Mouse (Mus musculus) mammary gland, adult 2 months (tissue): Measurements from ENCODE around the gene Gm6803. TPM values are rescaled to one million over a fixed set of nuclear protein-coding genes. Genes with fewer than 3 reads are reported as not detected.

Source experiments
- polyA plus RNA-seq: library from polyadenylated mRNA; depleted of rRNA; stranded (reverse); fragments of >200 nt; gene quantifications from 2 replicates; pipeline ENCODE4 v1.2.3, GENCODE M21; 2012; ENCODE audit warnings: low replicate concordance; rRNA removed

Gene Gm6803
- polyA plus RNA-seq = not detected in 2 replicates

GRCm38 (mm10) chr12:88018671-88019070, at the start of gene Gm6803:
TSS of gene Gm6803 (minus strand) at chr12:88018771.

GRCm38 (mm10) chr12:88026704-88027103, 8.1 kb upstream of the Gm6803 start, which contains the start of gene Gm2056:
TSS of gene Gm2056 (plus strand) at chr12:88027004.

DNA sequence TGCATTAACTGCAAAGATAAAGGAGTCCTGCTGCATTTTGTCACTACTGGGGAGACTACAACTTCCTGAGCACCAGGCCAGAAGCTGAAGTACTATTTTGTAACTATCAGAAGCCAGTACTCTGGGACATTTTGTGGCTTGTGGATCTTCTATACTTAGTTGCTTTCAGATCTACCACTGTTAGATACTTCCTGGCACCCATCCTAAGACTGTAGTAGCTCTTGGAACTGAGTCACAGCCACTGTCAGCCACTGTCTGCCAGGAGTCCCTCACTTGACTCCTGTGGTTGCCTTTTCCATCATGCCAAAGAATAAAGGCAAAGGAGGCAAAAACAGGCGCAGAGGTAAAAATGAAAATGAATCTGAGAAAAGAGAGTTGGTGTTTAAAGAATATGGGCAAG, 7.0 kb downstream of the Gm6803 start, which contains the start of gene Gm2075:
Gm2075 (plus strand) TSS at position 301 of the 400 bp plus-strand sequence.

Other genes with a start within 250 kb of the Gm6803 start
- not detected in 2 replicates for gene Gm21319, start 243.0 kb downstream of the Gm6803 start, polyA plus RNA-seq
- gene Gm21936, start 223.3 kb downstream of the Gm6803 start, polyA plus RNA-seq = not detected in 2 replicates
- gene BB287469, start 202.2 kb downstream of the Gm6803 start, polyA plus RNA-seq = not detected in 2 replicates
- gene Gm2001, start 176.4 kb downstream of the Gm6803 start, polyA plus RNA-seq = not detected in 2 replicates
- not detected in 2 replicates for gene Gm2016, start 144.7 kb downstream of the Gm6803 start, polyA plus RNA-seq
- gene Gm2022, start 123.4 kb downstream of the Gm6803 start, polyA plus RNA-seq = not detected in 2 replicates
- not detected in 2 replicates for gene Gm2035, start 98.9 kb downstream of the Gm6803 start, polyA plus RNA-seq
- gene Gm2042, start 64.7 kb downstream of the Gm6803 start, polyA plus RNA-seq = not detected in 2 replicates
- gene Gm2075, start 6.9 kb downstream of the Gm6803 start, polyA plus RNA-seq = not detected in 2 replicates
- gene Gm2056, start 8.2 kb upstream of the Gm6803 start, polyA plus RNA-seq = not detected in 2 replicates
- gene Gm16368, start 64.9 kb upstream of the Gm6803 start, polyA plus RNA-seq = not detected in 2 replicates
- gene Gm10436, start 163.3 kb upstream of the Gm6803 start, polyA plus RNA-seq = not detected in 2 replicates
- gene Gm8332, start 231.3 kb upstream of the Gm6803 start, polyA plus RNA-seq = not detected in 2 replicates